Mouse (Mus musculus) midbrain, postnatal 0 days (tissue): ENCODE results near the gene Prmt8. TPM values are rescaled to one million over a fixed set of nuclear protein-coding genes. Genes with fewer than 3 reads are reported as not detected.

Experiments
- ATAC-seq: fragments of 200-750 bp; cut with Nextera tagmentation; 2 replicates; pipeline ENCODE4 v1.8.0; 2017; ENCODE audit warnings: moderate number of reproducible peaks, mild to moderate bottlenecking, moderate TSS enrichment, moderate library complexity; ENCODE audit not compliant: low FRiP score
- DNase-seq: peaks from one replicate; pipeline ENCODE4 v3.0.0-alpha.2; 2015; ENCODE audit warnings: low spot score
- H3K27ac ChIP-seq: fragments of 300-500 bp; sonication (generic); 2 replicates; pipeline ENCODE4 v1.5.1; 2014; ENCODE audit warnings: low read depth, mild to moderate bottlenecking, low read length, mixed read lengths
- H3K27me3 ChIP-seq: fragments of 300-500 bp; sonication (generic); 2 replicates; pipeline ENCODE4 v1.6.1; 2014; ENCODE audit warnings: low read length, control low read depth, mixed read lengths; ENCODE audit not compliant: insufficient read depth
- H3K36me3 ChIP-seq: fragments of 300-500 bp; sonication (generic); 2 replicates; pipeline ENCODE4 v1.6.1; 2014; ENCODE audit warnings: low read length, control low read depth, mixed read lengths; ENCODE audit not compliant: insufficient read depth
- H3K4me1 ChIP-seq: fragments of 300-500 bp; sonication (generic); 2 replicates; pipeline ENCODE4 v1.6.1; 2014; ENCODE audit warnings: mild to moderate bottlenecking, control low read depth, antibody characterized with exemption, low read length, mixed read lengths; ENCODE audit not compliant: insufficient read depth
- H3K4me2 ChIP-seq: fragments of 300-500 bp; sonication (generic); 2 replicates; pipeline ENCODE4 v1.6.1; 2014; ENCODE audit warnings: low read depth, mild to moderate bottlenecking, low read length, mixed read lengths; ENCODE audit not compliant: poor library complexity, severe bottlenecking
- H3K4me3 ChIP-seq: fragments of 300-500 bp; sonication (generic); 2 replicates; pipeline ENCODE4 v1.5.1; 2014; ENCODE audit warnings: low read depth, mild to moderate bottlenecking, low read length, moderate library complexity
- H3K9ac ChIP-seq: fragments of 300-500 bp; sonication (generic); replicated peaks from 2 replicates; pipeline ENCODE4 v1.6.1; 2014; ENCODE audit warnings: mild to moderate bottlenecking, low read length, moderate library complexity, mixed read lengths; ENCODE audit not compliant: poor library complexity, severe bottlenecking
- H3K9me3 ChIP-seq: fragments of 300-500 bp; sonication (generic); 2 replicates; pipeline ENCODE4 v1.6.1; 2016; ENCODE audit warnings: low read length, control low read depth
- CTCF ChIP-seq: IDR thresholded peaks from 2 replicates; pipeline ENCODE4 v1.5.1; 2016; ENCODE audit warnings: antibody characterized with exemption, mild to moderate bottlenecking
- WGBS: fragments of 180-500 bp; shearing (Covaris S2); extraction: QIAGEN DNeasy Blood & Tissue Kit; methylation state at CpG from one replicate; pipeline ENCODE4 v1.1.7; 2014; 5-methylcytosine and 5-hydroxymethylcytosine counted together
- polyA plus RNA-seq: library from polyadenylated mRNA; unstranded; fragments of >200 nt; fragmentation: Nextera tagmentation; extraction: Ambion mirVana; gene quantifications from 2 replicates; pipeline ENCODE4 v1.2.1, GENCODE M21; 2015
- total RNA-seq: library from RNA; depleted of rRNA; stranded (reverse); fragments of >200 nt; gene quantifications from 2 replicates; pipeline ENCODE4 v1.2.3, GENCODE M21; 2014; rRNA removed

Prmt8 gene
- total RNA-seq (22.5 and 30.7 TPM in 2 replicates), polyA plus RNA-seq (24.2 and 29.3 TPM in 2 replicates)

DNA sequence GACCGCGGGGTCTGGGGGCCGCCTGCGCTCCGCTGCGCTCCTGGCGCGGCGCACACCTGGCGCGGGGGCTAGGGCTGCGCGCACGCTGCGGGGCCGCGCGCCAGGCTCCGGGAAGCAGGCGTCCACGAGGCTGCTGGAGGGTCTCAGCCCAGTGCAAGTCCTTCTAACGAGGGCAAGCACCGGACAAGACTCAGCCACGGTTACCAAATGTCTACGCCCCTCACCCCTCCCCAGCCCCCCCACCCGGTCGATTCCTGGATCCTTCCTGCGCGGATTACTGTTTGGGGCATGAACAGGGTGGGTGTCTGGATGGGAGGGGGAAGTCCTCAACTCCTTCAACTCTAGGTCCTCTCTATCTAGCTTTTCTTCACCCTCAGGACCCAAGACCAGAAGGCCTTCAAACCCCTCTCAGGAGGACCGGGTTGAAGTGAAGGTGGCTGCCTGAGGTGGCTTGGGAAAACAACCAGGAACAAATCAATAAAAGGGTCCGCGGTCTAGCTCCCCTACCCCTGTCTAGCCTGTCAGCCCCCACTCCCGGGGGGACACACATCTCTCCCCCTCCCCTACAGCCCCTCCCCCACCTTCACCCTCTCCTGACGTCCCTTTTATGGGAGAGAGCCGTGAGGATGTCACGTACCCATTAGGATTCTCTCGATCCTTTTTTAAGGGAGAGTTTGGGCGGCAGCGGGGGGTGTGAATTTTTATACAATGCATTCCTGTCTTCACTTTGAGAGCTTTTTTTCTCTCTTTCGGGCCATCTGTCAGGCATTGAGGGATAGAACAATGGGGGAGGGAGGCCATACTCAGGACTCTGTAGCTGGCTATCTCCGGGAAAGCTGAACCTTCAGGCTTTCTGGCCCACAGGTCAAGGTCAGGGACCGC is at the start of gene Prmt8:
Prmt8 (minus strand) TSS at position 198 of the 882 bp plus-strand sequence.
- Histone ChIP-seq H3K27me3 (peaks cover 5% of the 10 kb centered on the region; the same call in 1 of the 2 replicates), H3K27ac (peak within 1 kb of the TSS; percentile 69), H3K4me1 (peaks cover 12% of the 10 kb centered on the region; the same call in 1 of the 2 replicates), H3K36me3 (no peaks in the 10 kb centered on the region), H3K4me3 (peak within 1 kb of the TSS; percentile 73), H3K9ac (peak within 1 kb of the TSS; percentile 62), H3K9me3 (no peaks in the 10 kb centered on the region), H3K4me2 (peak within 1 kb of the TSS; percentile 91)
- under 1% methylated on average over 42 of the region's 42 CpGs for WGBS
- TF ChIP-seq CTCF = no peak
- ATAC-seq (peak; percentile 44), DNase-seq (peak; percentile 29)

- WGBS = 48% methylated on average over 9 of the region's 9 CpGs
- Histone ChIP-seq H3K9me3 (no peaks in the 10 kb centered on the region), H3K27ac (no peak overlapping the region), H3K36me3 (no peaks in the 10 kb centered on the region), H3K27me3 (no peaks in the 10 kb centered on the region), H3K4me2 (no peak overlapping the region), H3K9ac (no peak overlapping the region), H3K4me3 (no peak overlapping the region), H3K4me1 (peaks cover 3% of the 10 kb centered on the region; the same call in 1 of the 2 replicates)
- peak; percentile 54; the same call in 1 of the 2 replicates for ATAC-seq
- no peak for TF ChIP-seq CTCF
- DNase-seq = peak; percentile 78
Observed at GRCm38 (mm10) chr6:127803046-127803729, 33.9 kb upstream of the Prmt8 start.

DNA sequence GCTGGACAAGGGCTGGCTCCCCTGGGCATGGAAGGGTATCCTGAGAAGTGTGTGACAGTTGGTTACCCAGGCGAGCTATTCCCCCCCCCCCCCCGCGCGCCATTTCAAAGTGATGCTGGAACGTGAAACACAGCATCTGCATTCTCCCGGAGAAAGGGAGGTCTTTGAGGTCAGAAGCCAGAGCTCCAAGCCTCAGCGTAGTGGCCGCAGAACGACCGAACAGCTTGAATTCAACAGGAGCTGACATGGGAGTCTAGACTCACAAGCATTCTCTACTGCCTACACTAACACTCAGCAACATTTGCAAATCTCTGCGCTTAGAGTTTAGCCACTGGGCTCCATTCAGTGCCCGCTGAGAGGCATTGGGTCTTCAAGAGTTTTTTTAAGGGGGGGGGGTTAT is 32.9 kb upstream of the Prmt8 start:
- no peak overlapping the region for H3K4me3 ChIP-seq
- H3K9me3 ChIP-seq = no peaks in the 10 kb centered on the region
- peaks cover 3% of the 10 kb centered on the region; the same call in 1 of the 2 replicates for H3K4me1 ChIP-seq
- no peak for TF ChIP-seq CTCF
- 75% methylated on average over 12 of the region's 12 CpGs for WGBS
- H3K27me3 ChIP-seq = no peaks in the 10 kb centered on the region
- no peaks in the 10 kb centered on the region for H3K36me3 ChIP-seq
- no peak for DNase-seq
- no peak overlapping the region for H3K27ac ChIP-seq
- no peak overlapping the region for H3K4me2 ChIP-seq
- H3K9ac ChIP-seq = no peak overlapping the region
- no peak for ATAC-seq

DNA sequence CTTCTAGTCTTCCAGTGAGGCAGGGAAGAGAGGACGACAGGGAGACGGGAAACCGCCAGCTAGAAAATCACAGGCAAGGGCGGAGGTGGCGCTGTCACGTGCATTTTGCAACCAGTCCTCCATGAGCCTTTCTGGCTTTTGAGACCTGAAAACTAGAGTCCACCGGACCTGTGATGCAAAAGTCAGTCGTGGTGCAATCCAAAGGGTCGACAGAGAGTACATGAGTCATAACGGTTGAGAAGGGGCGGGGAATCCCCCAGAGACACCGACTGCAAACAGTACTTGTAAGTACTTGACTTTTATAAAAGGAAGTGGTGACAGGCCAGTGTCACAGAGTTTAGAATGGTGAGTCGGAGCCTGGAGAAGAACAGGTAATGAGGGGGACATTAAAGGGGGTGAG is 20.8 kb upstream of the Prmt8 start:
- TF ChIP-seq CTCF = no peak
- 82% methylated on average over 13 of the region's 13 CpGs for WGBS

GRCm38 (mm10) chr6:127770806-127771205 is 1.5 kb upstream of the Prmt8 start:
- WGBS = 27% methylated on average over 4 of the region's 4 CpGs
- Histone ChIP-seq H3K9ac (0 out of 2 replicates have a peak overlapping the region, but pooled peaks have one; percentile 13), H3K4me2 (no peak overlapping the region; the same call in 1 of the 2 replicates), H3K9me3 (no peaks in the 10 kb centered on the region), H3K27me3 (peaks cover 5% of the 10 kb centered on the region; the same call in 1 of the 2 replicates), H3K27ac (no peak overlapping the region), H3K4me1 (peaks cover 10% of the 10 kb centered on the region; the same call in 1 of the 2 replicates), H3K36me3 (no peaks in the 10 kb centered on the region), H3K4me3 (no peak overlapping the region)
- DNase-seq (no peak), ATAC-seq (no peak)
- TF ChIP-seq CTCF = no peak

More for the DNA sequence above, 20.8 kb upstream of the Prmt8 start:
- H3K9me3 ChIP-seq = no peaks in the 10 kb centered on the region
- H3K4me3 ChIP-seq = no peak overlapping the region
- DNase-seq = no peak
- no peak overlapping the region for H3K9ac ChIP-seq
- no peak overlapping the region for H3K27ac ChIP-seq
- H3K4me2 ChIP-seq = no peak overlapping the region
- H3K27me3 ChIP-seq = no peaks in the 10 kb centered on the region
- no peaks in the 10 kb centered on the region for H3K4me1 ChIP-seq
- ATAC-seq = no peak
- no peaks in the 10 kb centered on the region for H3K36me3 ChIP-seq
